In genomic region chr13:105267464-105267863, GRCm38 (mm10) we compare ENCODE assay signal across 20 mouse cellular contexts. TPM values are rescaled to one million over a fixed set of nuclear protein-coding genes. Genes with fewer than 3 reads are reported as not detected.
DNase-seq lines count a peak whose midpoint lies in the region; ATAC-seq and TF ChIP-seq lines count a peak whose summit lies in the region.
"Had no signal": no experiment of that assay in that cellular context is flagged by ENCODE, and none has a peak within 500 bp of the region (broad histone marks: within the 10 kb centered on the region; RNA-seq: fewer than 3 reads in every experiment).

No protein-coding gene starts in this region.

- WGBS in hindbrain, embryonic 16.5 days, result 74% methylated on average over 6 of the region's 6 CpGs
- 92% methylated on average over 6 of the region's 6 CpGs for WGBS in hindbrain, embryonic 13.5 days
- WGBS in midbrain, postnatal 0 days, result 67% methylated on average over 6 of the region's 6 CpGs
- WGBS in midbrain, embryonic 15.5 days, result 72% methylated on average over 6 of the region's 6 CpGs

- H3K4me3 ChIP-seq in hindbrain, embryonic 16.5 days (ENCODE audit: low read length), result no peak overlapping the region
- no peak overlapping the region for H3K4me3 ChIP-seq in hindbrain, embryonic 13.5 days
- no peak overlapping the region for H3K4me3 ChIP-seq in midbrain, postnatal 0 days (ENCODE audit: low read depth, low read length)
- no peak overlapping the region for H3K4me3 ChIP-seq in midbrain, embryonic 15.5 days
- H3K4me3 ChIP-seq: embryonic facial prominence, embryonic 12.5 days; erythroblast, embryonic 14.5 days; heart, adult 2 months; heart, embryonic 15.5 days; limb, embryonic 12.5 days; liver, embryonic 13.5 days; lung, embryonic 15.5 days; midbrain, embryonic 13.5 days; myocyte; neural tube, embryonic 15.5 days; stomach, embryonic 15.5 days had no signal

- peaks cover 10% of the 10 kb centered on the region; the same call in 1 of the 2 replicates for H3K36me3 ChIP-seq in hindbrain, embryonic 16.5 days (ENCODE audit: control insufficient read depth, insufficient read depth, low read length)
- H3K36me3 ChIP-seq in hindbrain, embryonic 13.5 days, result peaks cover 13% of the 10 kb centered on the region
- H3K36me3 ChIP-seq in midbrain, postnatal 0 days (ENCODE audit: insufficient read depth, low read length), result no peaks in the 10 kb centered on the region
- H3K36me3 ChIP-seq in midbrain, embryonic 15.5 days (replicated peaks), result peaks cover 2% of the 10 kb centered on the region; the same call in 1 of the 2 replicates
- H3K36me3 ChIP-seq: heart, embryonic 15.5 days; liver, embryonic 13.5 days; lung, embryonic 15.5 days; stomach, embryonic 15.5 days had no signal

- H3K27me3 ChIP-seq in hindbrain, embryonic 16.5 days (replicated peaks; ENCODE audit: control insufficient read depth, insufficient read depth, low read length), result no peaks in the 10 kb centered on the region
- H3K27me3 ChIP-seq in hindbrain, embryonic 13.5 days, result no peaks in the 10 kb centered on the region
- H3K27me3 ChIP-seq in midbrain, postnatal 0 days (ENCODE audit: insufficient read depth, low read length), result no peaks in the 10 kb centered on the region
- H3K27me3 ChIP-seq in midbrain, embryonic 15.5 days (replicated peaks), result no peaks in the 10 kb centered on the region
- H3K27me3 ChIP-seq: embryonic facial prominence, embryonic 12.5 days; heart, embryonic 15.5 days; limb, embryonic 12.5 days; liver, embryonic 13.5 days; lung, embryonic 15.5 days; midbrain, embryonic 13.5 days; neural tube, embryonic 15.5 days; stomach, embryonic 15.5 days had no signal

- no peak overlapping the region for H3K9ac ChIP-seq in hindbrain, embryonic 16.5 days (ENCODE audit: low read depth, low read length)
- no peak overlapping the region for H3K9ac ChIP-seq in hindbrain, embryonic 13.5 days
- no peak overlapping the region for H3K9ac ChIP-seq in midbrain, postnatal 0 days (replicated peaks; ENCODE audit: low read length, poor library complexity, severe bottlenecking)
- H3K9ac ChIP-seq in midbrain, embryonic 15.5 days, result no peak overlapping the region
- H3K9ac ChIP-seq: embryonic facial prominence, embryonic 12.5 days; heart, embryonic 15.5 days; limb, embryonic 12.5 days; liver, embryonic 13.5 days; lung, embryonic 15.5 days; midbrain, embryonic 13.5 days; neural tube, embryonic 15.5 days; stomach, embryonic 15.5 days had no signal

- H3K4me2 ChIP-seq in hindbrain, embryonic 16.5 days (ENCODE audit: low read length), result no peak overlapping the region
- H3K4me2 ChIP-seq in hindbrain, embryonic 13.5 days, result no peak overlapping the region
- H3K4me2 ChIP-seq in midbrain, postnatal 0 days (ENCODE audit: low read depth, low read length, poor library complexity, severe bottlenecking), result no peak overlapping the region
- H3K4me2 ChIP-seq in midbrain, embryonic 15.5 days, result no peak overlapping the region
- H3K4me2 ChIP-seq: embryonic facial prominence, embryonic 12.5 days; heart, embryonic 15.5 days; limb, embryonic 12.5 days; liver, embryonic 13.5 days; lung, embryonic 15.5 days; midbrain, embryonic 13.5 days; neural tube, embryonic 15.5 days; stomach, embryonic 15.5 days had no signal

- peaks cover 1% of the 10 kb centered on the region for H3K9me3 ChIP-seq in hindbrain, embryonic 16.5 days (ENCODE audit: control insufficient read depth, low read length)
- peaks cover 3% of the 10 kb centered on the region for H3K9me3 ChIP-seq in hindbrain, embryonic 13.5 days
- H3K9me3 ChIP-seq in midbrain, postnatal 0 days (ENCODE audit: low read length), result peaks cover 2% of the 10 kb centered on the region
- H3K9me3 ChIP-seq in midbrain, embryonic 15.5 days, result peaks cover 3% of the 10 kb centered on the region; the same call in 1 of the 2 replicates
- H3K9me3 ChIP-seq: heart, embryonic 15.5 days; liver, embryonic 13.5 days; lung, embryonic 15.5 days; stomach, embryonic 15.5 days had no signal

- ATAC-seq in hindbrain, embryonic 16.5 days, result peak; percentile 42; the same call in 1 of the 2 replicates
- ATAC-seq in hindbrain, embryonic 13.5 days (ENCODE audit: low FRiP score), result no peak
- ATAC-seq in midbrain, postnatal 0 days (ENCODE audit: low FRiP score), result no peak
- no peak for ATAC-seq in midbrain, embryonic 15.5 days (replicated peaks)
- peak; percentile 59; the same call in 1 of the 2 replicates for ATAC-seq in megakaryocyte-erythroid progenitor cell, adult 5-6 weeks (replicated peaks; ENCODE audit: low FRiP score, low TSS enrichment, poor library complexity, severe bottlenecking)

- no peak overlapping the region for H3K27ac ChIP-seq in hindbrain, embryonic 16.5 days (ENCODE audit: low read depth, low read length)
- no peak overlapping the region for H3K27ac ChIP-seq in hindbrain, embryonic 13.5 days
- H3K27ac ChIP-seq in midbrain, postnatal 0 days (ENCODE audit: low read depth, low read length), result no peak overlapping the region
- no peak overlapping the region for H3K27ac ChIP-seq in midbrain, embryonic 15.5 days
- H3K27ac ChIP-seq: embryonic facial prominence, embryonic 12.5 days; heart, adult 2 months; heart, embryonic 15.5 days; limb, embryonic 12.5 days; liver, embryonic 13.5 days; lung, embryonic 15.5 days; midbrain, embryonic 13.5 days; neural tube, embryonic 15.5 days; stomach, embryonic 15.5 days had no signal

- no peak for TF ChIP-seq CTCF in midbrain, postnatal 0 days (IDR thresholded peaks at IDR 0.05)

- no peaks in the 10 kb centered on the region for H3K4me1 ChIP-seq in hindbrain, embryonic 16.5 days (ENCODE audit: control insufficient read depth, insufficient read depth, low read depth, low read length)
- no peaks in the 10 kb centered on the region for H3K4me1 ChIP-seq in hindbrain, embryonic 13.5 days (replicated peaks)
- no peaks in the 10 kb centered on the region for H3K4me1 ChIP-seq in midbrain, postnatal 0 days (ENCODE audit: insufficient read depth, low read length)
- H3K4me1 ChIP-seq in midbrain, embryonic 15.5 days, result no peaks in the 10 kb centered on the region
- H3K4me1 ChIP-seq: embryonic facial prominence, embryonic 12.5 days; heart, embryonic 15.5 days; limb, embryonic 12.5 days; lung, embryonic 15.5 days; midbrain, embryonic 13.5 days; neural tube, embryonic 15.5 days; stomach, embryonic 15.5 days had no signal

- peak; percentile 17 for DNase-seq in adrenal gland, adult 2 months
- DNase-seq in adrenal gland, adult 8-10 months, result no peak
- DNase-seq in midbrain, postnatal 0 days (ENCODE audit: low spot score), result peak; percentile 18
- DNase-seq in ovary, adult 18-20 months (ENCODE audit: low spot score), result no peak
- DNase-seq: gastrocnemius, postnatal 14 days; heart, adult 2 months; liver, embryonic 13.5 days had no signal

RNA-seq across cellular contexts. Expression of gene Rnf180, which starts 27.2 kb away (rescaled TPM):
- total RNA-seq in adrenal gland, adult 2 months (2021), result 10 to 100 TPM in 1 of 2 experiments, 1 to 10 TPM in 1; 5.2 to 17.6 TPM
- polyA plus RNA-seq in adrenal gland, adult 2 months (2012; rRNA removed), result 0.45 and 0.71 TPM in 2 replicates
- 10 to 100 TPM in 2 of 4 experiments, 1 to 10 TPM in 2; 4.7 to 15.5 (median 9.9) TPM for total RNA-seq in adrenal gland, adult 8-10 months (2022)
- polyA plus RNA-seq in hindbrain, embryonic 16.5 days (2015; fragmentation: Nextera tagmentation; extraction: Ambion mirVana), result 40.0 and 42.0 TPM in 2 replicates
- polyA plus RNA-seq in hindbrain, embryonic 13.5 days (2015; fragmentation: Nextera tagmentation; extraction: Ambion mirVana), result 25.2 and 27.1 TPM in 2 replicates
- 34.4 and 47.1 TPM in 2 replicates for total RNA-seq in midbrain, postnatal 0 days (2014; rRNA removed)
- 42.7 and 44.7 TPM in 2 replicates for polyA plus RNA-seq in midbrain, postnatal 0 days (2015; fragmentation: Nextera tagmentation; extraction: Ambion mirVana)
- 34.3 and 35.6 TPM in 2 replicates for polyA plus RNA-seq in midbrain, embryonic 15.5 days (2015; fragmentation: Nextera tagmentation; extraction: Ambion mirVana)
- 3.1 and 3.8 TPM in 2 replicates for total RNA-seq in megakaryocyte-erythroid progenitor cell, adult 5-6 weeks (2014; fragmentation: Nextera tagmentation)
- 1.4 and 4.6 TPM in 2 replicates for total RNA-seq in megakaryocyte-erythroid progenitor cell, adult 5-6 weeks (2017)
- polyA plus RNA-seq: erythroblast, embryonic 14.5 days; myocyte had no signal

Comparison
In these comparisons a context has a peak if more than half of its experiments do, and no peak if none do; other contexts are left out.
1. DNase-seq: peak in adrenal gland, adult 2 months (single experiment) and midbrain, postnatal 0 days (single experiment); none in adrenal gland, adult 8-10 months (single experiment) and ovary, adult 18-20 months (single experiment).
2. ATAC-seq: peak in hindbrain, embryonic 16.5 days (single experiment) and megakaryocyte-erythroid progenitor cell, adult 5-6 weeks (single experiment); none in hindbrain, embryonic 13.5 days (single experiment), midbrain, postnatal 0 days (single experiment) and midbrain, embryonic 15.5 days (single experiment).
3. RNA of gene Rnf180, which starts 27.2 kb away (polyA plus RNA-seq): 42.7 to 44.7 TPM in midbrain, postnatal 0 days, 40.0 to 42.0 TPM in hindbrain, embryonic 16.5 days, 34.3 to 35.6 TPM in midbrain, embryonic 15.5 days and 25.2 to 27.1 TPM in hindbrain, embryonic 13.5 days; 0.45 to 0.71 TPM in adrenal gland, adult 2 months; every median in the first group is over 10 times any median in the second.